Mouse (Mus musculus) left cerebral cortex, postnatal 36 days (tissue): ENCODE measurements around the gene Aoah. TPM values are rescaled to one million over a fixed set of nuclear protein-coding genes. Genes with fewer than 3 reads are reported as not detected.

ENCODE experiments used
- DNase-seq, 2 experiments: peaks; one replicate each; pipeline ENCODE4 v3.0.0; 2021 to 2022; ENCODE audit warnings: low spot score in 2 of 2, mixed read lengths in 1 of 2
- intact Hi-C: fragments of 180-260 bp; cut with DNase I; formaldehyde crosslinking; loops from one replicate; pipeline ENCODE4 v1.15.1; 2025
- total RNA-seq, 2 experiments: library from RNA; stranded (reverse); gene quantifications; 2 replicates each; pipeline ENCODE4 v1.2.3; 2021

Aoah gene
- total RNA-seq, 2 experiments from 2014 or later = 0.25 to 0.39 TPM

- intact Hi-C loops = loop anchor here (10.0 kb wide), 1 partner anchor 167 kb away; no protein-coding TSS in a partner anchor
- no peak for DNase-seq
Observed at GRCm38 (mm10) chr13:20901634-20902135, 107.8 kb downstream of the Aoah start.

DNA sequence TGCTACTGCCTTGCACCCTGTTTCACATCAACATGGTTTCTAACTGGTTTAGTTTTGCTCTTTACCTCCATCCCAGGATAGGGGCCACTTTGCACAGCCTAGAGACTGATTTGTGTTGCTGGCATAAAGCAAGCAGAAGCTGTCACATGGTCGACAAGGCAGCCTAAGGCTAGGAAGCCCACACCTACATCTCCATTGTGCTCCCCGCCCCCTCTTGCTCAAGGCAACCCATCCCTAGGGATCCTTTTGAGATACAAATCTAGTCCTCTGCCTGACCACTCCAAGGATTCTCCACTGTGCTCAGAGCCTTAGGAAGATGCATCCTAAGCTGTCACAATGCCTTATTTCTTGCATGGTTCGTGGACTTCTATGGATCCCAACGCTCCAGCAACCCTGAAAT, 110.2 kb downstream of the Aoah start:
- DNase-seq = no peak
- intact Hi-C loops = loop anchor here (10.0 kb wide), 1 partner anchor 169 kb away; no protein-coding TSS in a partner anchor

DNA sequence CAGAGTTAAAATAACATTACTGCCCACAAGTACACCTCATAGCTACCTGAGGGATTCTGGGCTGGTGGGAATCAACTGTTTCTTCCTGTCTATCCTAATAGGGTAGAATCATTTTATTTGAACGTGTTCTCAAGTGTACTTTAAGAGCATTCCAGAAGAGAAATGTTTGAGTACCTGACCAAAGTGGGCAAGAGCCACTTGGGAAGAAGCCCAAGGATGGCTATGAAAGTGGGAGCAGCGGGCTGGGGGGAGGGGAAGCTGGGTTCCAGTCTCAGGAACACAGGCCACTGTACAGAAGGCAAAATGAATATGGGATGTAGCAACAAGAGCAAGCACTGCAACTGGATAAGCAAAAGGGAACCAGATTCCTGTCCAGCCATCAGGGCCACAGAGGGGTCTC, 111.3 kb downstream of the Aoah start:
- no peak for DNase-seq
- intact Hi-C loops = loop anchor here (10.0 kb wide), 1 partner anchor 170 kb away; no protein-coding TSS in a partner anchor

DNA sequence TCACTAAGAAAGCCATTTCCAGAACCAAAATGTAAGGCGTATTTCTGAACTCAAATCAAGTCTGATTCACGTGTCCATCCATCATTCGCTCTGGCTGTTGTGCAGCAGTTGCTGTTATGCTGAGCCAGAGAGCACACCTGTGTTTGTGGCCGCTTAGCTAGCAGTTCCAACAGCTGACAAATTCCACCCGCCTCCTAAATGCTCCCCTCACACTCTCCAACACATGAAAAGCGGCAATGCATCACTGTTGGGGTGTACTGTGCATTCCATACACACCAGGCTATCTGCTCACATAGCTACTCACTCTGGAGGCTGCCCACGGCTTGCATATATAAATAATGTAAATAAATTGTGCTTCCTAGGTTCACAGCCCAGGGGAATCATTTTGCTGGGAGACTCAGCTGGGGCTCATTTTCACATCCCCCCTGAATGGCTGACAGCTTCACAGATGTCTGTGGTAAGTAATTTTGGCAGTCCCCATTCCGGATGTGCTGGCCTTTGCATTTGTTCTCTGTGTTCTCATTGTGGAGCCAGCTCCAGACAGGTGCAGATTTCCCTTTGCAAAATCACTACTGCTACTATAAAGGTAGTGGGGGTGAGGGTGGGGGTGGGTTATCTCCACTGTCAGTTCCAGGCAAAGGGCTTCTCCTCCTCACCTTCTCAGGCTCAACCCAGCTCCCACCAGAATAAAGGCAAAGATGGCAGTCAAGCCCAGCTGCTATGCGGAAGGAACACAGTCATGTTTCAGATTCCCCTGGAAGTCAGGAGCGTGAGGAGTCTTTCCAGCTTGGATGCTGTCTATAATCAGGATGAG, 123.0 kb downstream of the Aoah start:
- intact Hi-C loops = no loop called here
- DNase-seq = no peak

DNA sequence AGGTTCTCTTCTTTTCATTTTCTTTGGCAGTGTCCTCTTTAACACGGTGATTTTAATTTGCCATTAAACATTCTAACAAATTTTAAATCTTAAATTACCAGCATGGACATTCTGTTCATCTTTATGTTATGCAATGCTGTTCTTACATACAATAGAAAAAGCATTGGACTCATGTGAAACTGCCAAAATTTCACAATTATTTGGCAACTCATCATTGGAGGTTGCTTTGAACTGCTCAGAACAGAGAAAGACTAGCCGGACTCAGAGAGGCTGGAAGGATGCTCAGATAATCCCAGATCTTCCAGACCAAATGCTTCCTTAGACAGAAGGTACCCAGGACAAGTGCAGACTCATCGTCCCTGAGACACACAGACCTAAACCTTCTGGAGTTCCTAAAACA, 126.5 kb downstream of the Aoah start:
- DNase-seq = no peak

GRCm38 (mm10) chr13:20936016-20936415, 142.1 kb downstream of the Aoah start:
- intact Hi-C loops = loop anchor here (5.0 to 10.0 kb wide), 2 partner anchors 461 to 624 kb away; no protein-coding TSS in a partner anchor
- DNase-seq = no peak

More for the DNA sequence above, 126.5 kb downstream of the Aoah start:
- intact Hi-C loops = loop anchor here (10.0 kb wide), 1 partner anchor 104 kb away; no protein-coding TSS in a partner anchor

GRCm38 (mm10) chr13:20937452-20937851, 143.5 kb downstream of the Aoah start:
- intact Hi-C loops = loop anchor here (5.0 to 10.0 kb wide), 2 partner anchors 463 to 625 kb away; no protein-coding TSS in a partner anchor

DNA sequence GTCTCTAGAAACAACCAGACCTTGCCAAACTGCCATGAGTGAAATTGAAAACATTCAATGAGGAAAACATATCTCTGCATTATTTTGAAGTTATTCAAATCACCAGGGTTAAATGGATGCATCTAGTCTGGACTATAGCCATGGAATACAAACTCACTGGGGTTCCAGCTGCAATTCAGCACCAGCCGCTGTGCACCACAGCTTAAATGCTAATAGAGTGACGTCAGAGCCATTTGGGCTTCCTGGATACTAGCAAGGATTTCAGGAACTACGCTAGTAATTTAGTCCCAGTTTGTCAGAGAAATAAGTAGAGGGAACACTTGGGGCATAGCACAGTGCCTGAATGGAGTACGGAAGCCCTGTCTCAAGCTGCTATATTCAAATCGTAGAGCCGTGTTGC, 145.2 kb downstream of the Aoah start:
- intact Hi-C loops = loop anchor here (5.0 to 10.0 kb wide), 2 partner anchors 464 to 627 kb away; no protein-coding TSS in a partner anchor
- no peak for DNase-seq

More at GRCm38 (mm10) chr13:20937452-20937851, 143.5 kb downstream of the Aoah start:
- peak; percentile 37 to 39 for DNase-seq

- DNase-seq = no peak
Observed at GRCm38 (mm10) chr13:20940389-20940788, 146.5 kb downstream of the Aoah start.

DNA sequence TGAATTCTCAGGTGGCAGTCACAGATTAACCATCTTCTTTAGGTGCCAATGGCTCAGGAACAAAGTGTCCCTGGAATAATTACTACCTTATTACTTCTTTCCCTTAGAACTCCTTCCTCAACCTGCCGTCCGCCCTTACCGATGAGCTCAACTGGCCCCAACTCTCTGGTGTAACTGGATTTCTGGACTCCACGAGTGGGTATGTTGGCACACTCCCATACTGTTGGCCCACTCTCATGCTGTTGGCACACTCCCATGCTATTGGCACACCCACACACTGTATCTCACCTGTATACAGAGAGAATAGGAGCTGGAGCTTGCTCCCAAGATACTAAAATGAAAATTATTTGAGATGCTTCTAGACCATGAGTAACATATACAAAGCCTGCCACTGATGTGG, 147.8 kb downstream of the Aoah start:
- no peak for DNase-seq
- intact Hi-C loops = no loop called here

More at GRCm38 (mm10) chr13:20940389-20940788, 146.5 kb downstream of the Aoah start:
- intact Hi-C loops = no loop called here

GRCm38 (mm10) chr13:20963086-20963485, 169.2 kb downstream of the Aoah start:
- no peak for DNase-seq
- intact Hi-C loops = no loop called here

- intact Hi-C loops = no loop called here
Observed at GRCm38 (mm10) chr13:20981234-20982230, 187.6 kb downstream of the Aoah start.

GRCm38 (mm10) chr13:20985510-20985909, 191.6 kb downstream of the Aoah start:
- DNase-seq = no peak
- intact Hi-C loops = no loop called here

More at GRCm38 (mm10) chr13:20981234-20982230, 187.6 kb downstream of the Aoah start:
- no peak for DNase-seq

GRCm38 (mm10) chr13:20985961-20986360, 192.0 kb downstream of the Aoah start:
- DNase-seq = no peak
- intact Hi-C loops = no loop called here

GRCm38 (mm10) chr13:21005238-21005637, 211.3 kb downstream of the Aoah start:
- intact Hi-C loops = no loop called here
- DNase-seq = no peak

- DNase-seq = no peak
- intact Hi-C loops = no loop called here
Observed at GRCm38 (mm10) chr13:21005642-21006320, 211.9 kb downstream of the Aoah start.

DNA sequence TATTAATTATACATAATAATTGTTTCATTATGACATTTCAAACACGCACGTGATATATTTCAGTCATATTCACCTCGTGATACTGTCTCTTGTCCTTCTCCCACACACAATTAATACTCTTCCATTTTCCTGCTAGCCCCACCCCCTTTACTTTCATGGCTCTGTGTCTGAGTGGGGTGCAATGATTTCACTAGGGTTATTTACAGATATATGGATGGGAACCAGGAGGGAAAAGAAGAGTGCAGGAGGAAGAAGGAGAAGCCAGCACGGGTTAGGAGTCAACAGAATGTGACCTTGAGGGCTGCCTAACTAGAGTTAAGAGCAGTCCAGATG, 212.4 kb downstream of the Aoah start:
- DNase-seq = no peak
- intact Hi-C loops = no loop called here

DNA sequence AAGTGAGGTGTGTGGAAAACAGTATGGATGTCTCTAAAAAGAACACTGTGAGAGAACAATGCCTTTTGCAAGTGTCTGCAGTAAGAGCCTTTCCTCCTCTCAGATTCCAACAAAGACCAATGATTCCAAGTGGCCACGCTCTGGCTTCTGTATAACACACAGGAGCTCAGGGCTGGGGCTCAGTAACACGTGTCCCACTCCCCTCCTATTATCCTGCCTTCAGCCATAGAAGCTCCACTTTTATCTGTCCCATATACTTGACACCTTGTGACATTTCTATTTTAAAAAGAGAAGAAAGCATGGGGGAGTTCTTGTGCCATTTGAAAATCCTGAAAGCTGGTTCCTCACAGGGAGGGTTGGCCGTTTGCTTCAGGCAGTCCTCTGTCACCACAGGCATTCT, 219.7 kb downstream of the Aoah start:
- no peak for DNase-seq
- intact Hi-C loops = no loop called here

DNA sequence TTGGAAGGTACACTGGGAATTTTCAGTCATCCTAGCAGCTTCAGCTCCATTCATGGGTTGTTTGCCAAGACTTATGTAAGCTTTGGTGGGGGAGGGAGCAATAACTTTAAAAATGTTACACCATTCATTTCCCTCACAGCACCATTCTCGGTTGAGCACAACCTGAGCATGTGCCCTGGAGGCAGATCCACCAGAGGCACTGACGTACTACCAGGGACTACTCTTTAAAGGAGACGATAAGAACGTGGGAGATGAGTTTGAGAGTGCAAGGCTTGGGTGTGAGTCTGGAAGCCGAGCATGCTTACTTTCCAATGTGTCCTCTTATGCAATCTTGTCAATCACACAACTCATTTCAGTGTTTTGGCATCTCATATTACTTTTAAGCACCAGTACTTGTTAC, 230.9 kb downstream of the Aoah start:
- no peak for DNase-seq
- intact Hi-C loops = loop anchor here (10.0 kb wide), 1 partner anchor 100 kb away; no protein-coding TSS in a partner anchor
